Mouse (Mus musculus): Measurements from ENCODE around the gene Txndc8. TPM values are rescaled to one million over a fixed set of nuclear protein-coding genes. Genes with fewer than 3 reads are reported as not detected.
A peak's percentile ranks its signal among the peaks of the same experiment; 100 is the strongest.

Gene Txndc8
- total RNA-seq (2015) (not detected in 2 replicates), total RNA-seq (2017) (not detected in 2 replicates)

DNA sequence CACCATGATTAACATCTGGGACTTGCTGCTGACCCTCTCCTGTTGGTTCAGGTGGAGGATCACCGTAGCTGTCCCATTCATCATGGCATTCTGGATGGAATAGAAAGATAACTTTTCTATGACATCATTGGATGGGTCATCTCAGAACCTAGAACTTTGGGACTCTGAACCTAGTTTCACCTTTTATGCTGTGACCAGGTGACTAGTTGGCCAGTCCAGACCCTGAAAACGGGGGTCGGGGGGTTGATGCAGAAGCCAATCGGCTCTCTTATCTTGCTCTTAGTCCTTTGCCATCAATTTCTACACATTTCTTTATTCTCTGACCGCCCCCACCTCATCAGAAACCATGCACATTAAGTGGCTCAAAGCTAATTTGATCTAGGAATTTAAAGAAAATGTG lies at the start of gene Txndc8:
TSS of gene Txndc8 (minus strand) at position 101 of the 400 bp plus-strand sequence.
- no peak for ATAC-seq (ENCODE audit: poor library complexity, severe bottlenecking)

DNA sequence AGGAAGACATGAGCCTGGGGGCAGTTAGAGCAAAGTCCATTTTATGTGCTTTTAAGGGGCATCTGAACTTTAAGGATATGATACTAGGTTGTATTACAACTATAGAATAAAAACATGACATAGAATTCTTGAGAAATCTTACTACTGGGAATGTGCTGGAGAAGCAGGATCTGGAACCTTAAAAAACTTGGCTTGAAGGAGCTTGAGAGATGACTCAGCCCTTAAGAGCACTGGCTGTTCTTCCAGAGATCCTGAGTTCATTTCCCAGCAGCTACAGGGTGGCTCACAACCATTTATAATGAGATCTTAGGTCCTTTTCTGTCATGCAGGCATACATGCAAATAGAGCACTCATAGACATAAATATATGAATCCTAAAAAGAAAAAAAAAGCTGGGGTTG lies 46.7 kb upstream of the Txndc8 start:
- ATAC-seq (ENCODE audit: poor library complexity, severe bottlenecking), result no peak

GRCm38 (mm10) chr4:58054441-58054840 lies 45.5 kb upstream of the Txndc8 start:
- ATAC-seq (ENCODE audit: poor library complexity, severe bottlenecking), result no peak

DNA sequence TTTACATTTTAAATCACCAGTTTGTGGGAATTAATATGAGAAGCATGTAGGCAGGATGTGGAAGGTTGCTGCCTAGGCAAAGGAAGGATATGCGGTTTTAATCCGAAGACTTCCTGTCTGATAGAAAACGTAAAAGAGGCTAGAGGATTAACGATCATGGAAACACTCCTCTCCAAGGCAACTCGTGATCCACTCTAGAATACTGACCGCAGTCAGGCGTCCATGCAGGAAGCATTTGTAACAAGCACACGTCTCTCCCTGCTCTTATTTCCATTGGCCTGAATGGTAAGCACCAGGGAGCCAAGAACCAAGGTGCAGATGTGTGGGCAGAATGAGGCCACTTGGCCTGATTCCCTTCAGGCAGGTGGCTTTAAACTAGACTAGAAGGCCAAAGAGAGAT lies 41.8 kb upstream of the Txndc8 start:
- ATAC-seq (ENCODE audit: poor library complexity, severe bottlenecking), result no peak

GRCm38 (mm10) chr4:58050276-58050675 lies 41.4 kb upstream of the Txndc8 start:
- no peak for ATAC-seq (ENCODE audit: poor library complexity, severe bottlenecking)

DNA sequence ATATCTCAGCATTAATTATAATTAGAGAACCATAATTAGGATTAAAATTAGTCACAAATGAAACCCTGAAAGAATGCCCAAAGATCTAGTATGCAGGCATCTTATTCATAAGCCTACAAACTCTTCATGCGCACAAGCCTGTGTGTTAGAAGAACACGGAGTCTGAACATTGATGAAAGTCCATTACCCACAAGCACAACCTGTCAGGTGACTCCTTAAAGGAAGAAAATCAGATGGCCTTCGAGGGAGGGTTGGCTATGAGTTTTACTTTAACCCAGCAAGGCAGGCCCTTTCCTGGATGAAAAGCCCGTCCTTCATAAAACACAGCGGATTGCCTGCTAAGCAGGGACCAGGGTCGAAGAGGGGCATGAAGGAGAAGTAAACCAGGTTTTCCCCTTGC lies 35.9 kb upstream of the Txndc8 start:
- ATAC-seq (ENCODE audit: poor library complexity, severe bottlenecking), result no peak

GRCm38 (mm10) chr4:58044356-58044755 lies 35.4 kb upstream of the Txndc8 start:
- no peak for ATAC-seq (ENCODE audit: poor library complexity, severe bottlenecking)

DNA sequence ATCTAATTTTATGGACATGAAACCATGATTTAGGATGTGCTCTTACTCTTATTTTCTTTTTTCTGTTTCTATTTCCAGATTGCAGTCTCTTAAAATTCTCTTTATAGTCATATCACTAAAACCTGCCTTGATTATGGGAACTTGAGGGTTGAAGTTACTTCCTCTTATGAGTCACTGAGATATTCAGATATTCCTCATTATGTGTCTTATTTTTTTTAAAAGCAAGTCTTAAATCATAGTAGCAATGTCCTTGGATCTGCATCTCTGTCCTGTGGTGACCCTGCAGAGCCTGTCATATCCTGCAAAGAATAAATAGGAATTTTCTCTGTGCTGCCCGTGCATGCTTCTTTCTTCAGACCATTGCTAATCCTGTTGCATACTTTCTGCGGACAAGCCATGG lies 31.2 kb upstream of the Txndc8 start:
- ATAC-seq (ENCODE audit: poor library complexity, severe bottlenecking), result no peak

DNA sequence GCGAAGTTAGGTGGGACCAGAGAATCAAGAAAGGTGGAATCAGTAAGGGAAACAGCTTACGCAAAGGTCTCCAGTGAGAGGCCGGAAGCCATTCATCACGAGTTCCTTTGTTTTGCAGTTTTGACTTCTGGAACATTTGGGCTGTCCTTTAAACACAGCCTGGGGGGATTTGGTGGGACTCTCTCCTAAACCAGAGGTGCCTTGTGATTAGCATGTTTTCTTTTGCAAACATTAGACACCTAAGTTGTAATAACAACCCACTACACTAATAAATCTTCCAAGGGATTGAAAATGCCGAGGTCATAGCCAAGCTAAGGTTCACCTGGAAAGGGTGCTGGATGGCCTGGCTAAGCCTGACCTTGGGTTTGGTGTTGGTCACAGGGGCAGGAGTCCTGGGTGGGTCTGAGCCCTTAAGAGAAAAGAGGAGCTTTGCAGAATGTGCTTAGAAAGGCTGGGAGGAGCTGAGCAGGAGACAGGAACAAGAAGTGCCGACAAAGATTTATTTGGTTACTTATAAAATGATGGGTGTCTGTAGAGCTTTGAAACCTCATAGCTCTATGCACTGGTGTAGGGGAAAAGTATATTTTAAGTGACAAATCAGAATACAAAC lies 28.3 kb upstream of the Txndc8 start:
- no peak for ATAC-seq (ENCODE audit: poor library complexity, severe bottlenecking)

GRCm38 (mm10) chr4:58034663-58035062 lies 25.7 kb upstream of the Txndc8 start:
- ATAC-seq (ENCODE audit: poor library complexity, severe bottlenecking), result no peak

GRCm38 (mm10) chr4:58032714-58033113 lies 23.8 kb upstream of the Txndc8 start:
- no peak for ATAC-seq (ENCODE audit: poor library complexity, severe bottlenecking)

GRCm38 (mm10) chr4:58003501-58003900 lies 5.4 kb downstream of the Txndc8 start:
- no peak for ATAC-seq (ENCODE audit: poor library complexity, severe bottlenecking)

- ATAC-seq (ENCODE audit: poor library complexity, severe bottlenecking), result peak; percentile 51
Measured at GRCm38 (mm10) chr4:57991425-57991824, 17.5 kb downstream of the Txndc8 start.

DNA sequence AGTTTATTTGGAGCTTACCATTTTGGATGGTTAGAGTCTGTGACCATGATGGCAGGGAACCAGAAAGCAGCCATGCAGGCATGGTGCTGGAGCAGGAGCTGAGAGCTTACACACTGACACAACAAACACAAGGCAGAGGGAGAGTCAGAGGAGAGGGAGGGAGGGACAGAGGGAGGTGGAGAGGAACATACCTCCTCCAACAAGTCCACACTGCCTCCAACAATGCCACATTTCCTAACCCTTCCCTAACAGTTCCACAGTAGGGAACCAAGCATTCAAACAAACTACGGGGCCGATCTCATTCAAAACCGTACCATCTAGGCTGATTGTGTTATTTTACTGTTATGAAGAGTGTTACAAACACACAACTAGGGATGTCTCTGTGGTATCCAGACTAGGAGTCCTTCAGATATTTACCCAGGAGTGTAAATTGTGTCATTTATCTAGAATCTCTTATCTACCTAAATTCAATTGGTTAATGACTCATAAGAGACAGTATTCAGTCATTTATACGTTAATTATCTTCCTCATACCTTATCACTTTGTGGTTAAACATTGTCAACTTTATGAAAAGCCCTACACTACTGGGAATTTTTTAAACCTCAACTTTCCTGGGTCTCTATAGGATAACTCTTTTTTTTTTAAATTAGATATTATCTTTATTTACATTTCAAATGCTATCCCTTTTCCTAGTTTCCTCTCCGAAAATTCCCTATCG lies 34.4 kb downstream of the Txndc8 start:
- ATAC-seq (ENCODE audit: poor library complexity, severe bottlenecking), result no peak

GRCm38 (mm10) chr4:57973592-57974268 lies 35.2 kb downstream of the Txndc8 start:
- ATAC-seq (ENCODE audit: poor library complexity, severe bottlenecking), result no peak

DNA sequence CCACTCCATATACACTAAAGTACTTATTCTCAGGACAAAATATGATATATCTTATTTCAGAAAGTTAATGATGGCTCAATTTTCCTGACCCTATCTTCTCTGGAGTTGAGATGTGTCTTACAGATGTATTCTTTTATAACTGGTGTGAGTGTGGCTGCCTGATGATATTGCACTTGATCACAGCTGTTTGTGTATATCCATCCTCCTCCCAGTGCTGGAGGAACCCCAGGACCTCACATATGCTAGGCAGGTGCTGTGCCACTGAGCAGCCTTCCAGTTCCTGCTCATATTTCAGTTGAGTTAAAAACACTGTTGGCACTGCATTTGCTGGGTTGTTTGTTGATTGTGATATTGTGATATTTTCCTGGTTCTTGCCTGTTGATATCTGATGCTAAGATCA lies 38.6 kb downstream of the Txndc8 start:
- no peak for ATAC-seq (ENCODE audit: poor library complexity, severe bottlenecking)

GRCm38 (mm10) chr4:57967195-57967594 lies 41.7 kb downstream of the Txndc8 start:
- no peak for ATAC-seq (ENCODE audit: poor library complexity, severe bottlenecking)

GRCm38 (mm10) chr4:57965516-57965915 lies 43.4 kb downstream of the Txndc8 start:
- no peak for ATAC-seq (ENCODE audit: poor library complexity, severe bottlenecking)

- no peak for ATAC-seq (ENCODE audit: poor library complexity, severe bottlenecking)
Measured at GRCm38 (mm10) chr4:57964143-57964542, 44.8 kb downstream of the Txndc8 start.

DNA sequence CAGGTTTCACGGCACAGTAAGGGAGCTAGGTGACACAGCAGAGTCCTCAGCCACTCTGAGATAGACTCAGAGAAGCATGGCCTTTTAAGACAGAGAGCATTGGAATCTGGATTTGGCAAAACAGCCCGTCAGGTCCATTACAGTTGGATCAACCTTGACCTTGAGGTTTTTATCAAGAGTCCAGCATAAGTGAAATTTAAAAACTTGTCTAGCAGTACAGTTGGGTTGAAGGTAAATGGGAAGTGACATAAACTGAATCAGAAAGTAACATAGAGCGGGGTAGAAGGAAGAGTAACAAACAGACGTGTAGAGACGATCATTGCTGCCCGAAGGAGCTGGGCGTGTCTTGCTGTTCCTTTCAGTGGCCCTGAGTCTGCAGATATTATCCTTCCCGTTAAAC lies 49.9 kb downstream of the Txndc8 start:
- no peak for ATAC-seq (ENCODE audit: poor library complexity, severe bottlenecking)

- ATAC-seq (ENCODE audit: poor library complexity, severe bottlenecking), result peak; percentile 15
Measured at GRCm38 (mm10) chr4:57958098-57958497, 50.8 kb downstream of the Txndc8 start.

Measured in megakaryocyte, adult 5-6 weeks (primary cell).